Mouse (Mus musculus) myocyte (in vitro differentiated cells): ENCODE results near the gene Smtnl1.

Experiments used
- CEBPB ChIP-seq: IDR thresholded peaks from 2 replicates; pipeline ENCODE4 v1.6.1; 2011; ENCODE audit warnings: mild to moderate bottlenecking, moderate library complexity; ENCODE audit not compliant: poor library complexity, insufficient read depth, severe bottlenecking
- E2F4 ChIP-seq: IDR thresholded peaks from one replicate; pipeline ENCODE4 v1.6.1; 2011; ENCODE audit warnings: mild to moderate bottlenecking, control low read depth, moderate library complexity; ENCODE audit not compliant: insufficient read depth
- MAX ChIP-seq: IDR thresholded peaks from one replicate; pipeline ENCODE4 v1.6.1; 2011; ENCODE audit warnings: low read depth, mild to moderate bottlenecking, control low read depth
- MYOD1 ChIP-seq, 3 experiments: IDR thresholded peaks; one replicate each; pipeline ENCODE4 v1.6.1; 2011; ENCODE audit warnings: control low read depth in 2 of 3, low read depth in 2 of 3, mild to moderate bottlenecking in 2 of 3, moderate library complexity in 1 of 3; ENCODE audit not compliant: insufficient read length in 2 of 3, control insufficient read depth in 1 of 3
- MYOG ChIP-seq, 3 experiments: IDR thresholded peaks; one replicate each; pipeline ENCODE4 v1.6.1; 2011; ENCODE audit warnings: control low read depth in 2 of 3, low read depth in 2 of 3, mild to moderate bottlenecking in 2 of 3; ENCODE audit not compliant: insufficient read length in 2 of 3, control insufficient read depth in 1 of 3, insufficient read depth in 1 of 3
- POLR2A ChIP-seq: IDR thresholded peaks from one replicate; pipeline ENCODE4 v1.6.1; 2011; ENCODE audit warnings: low read depth, mild to moderate bottlenecking, control low read depth, moderate library complexity; ENCODE audit not compliant: insufficient read length
- POLR2AphosphoS2 ChIP-seq: IDR thresholded peaks from one replicate; pipeline ENCODE4 v1.6.1; 2011; ENCODE audit warnings: low read depth, control low read depth; ENCODE audit not compliant: insufficient read length
- TCF3 ChIP-seq: IDR thresholded peaks from one replicate; pipeline ENCODE4 v1.6.1; 2011; ENCODE audit warnings: low read depth, control low read depth; ENCODE audit not compliant: insufficient read length
- USF1 ChIP-seq: IDR thresholded peaks from one replicate; pipeline ENCODE4 v1.6.1; 2011; ENCODE audit warnings: low read depth, mild to moderate bottlenecking, control low read depth, moderate library complexity

DNA sequence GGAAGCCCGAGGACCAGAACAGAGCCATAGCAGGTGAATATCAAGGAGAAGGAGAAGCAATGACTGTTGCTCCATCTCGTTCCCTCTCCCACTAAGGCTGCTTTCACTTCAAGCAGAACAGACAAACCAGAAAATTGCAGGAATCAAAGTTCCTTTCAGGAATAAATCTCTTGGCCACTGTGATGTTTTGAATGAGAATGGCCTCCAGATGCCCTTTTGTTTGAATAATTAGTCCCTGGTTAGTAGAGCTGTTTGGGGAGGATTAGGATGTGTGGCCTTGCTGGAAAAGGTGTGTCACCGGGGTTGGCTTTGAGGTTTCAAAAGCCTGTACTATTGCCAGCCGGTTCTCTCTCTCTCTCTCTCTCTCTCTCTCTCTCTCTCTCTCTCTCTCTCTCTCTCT, 60.2 kb downstream of the Smtnl1 start:
- no peak for TF ChIP-seq MYOG (IDR thresholded peaks at IDR 0.05; ENCODE audit: control insufficient read depth in 1 of 3, insufficient read depth in 1 of 3, insufficient read length in 2 of 3, low read depth in 2 of 3)
- no peak for TF ChIP-seq USF1
- TF ChIP-seq POLR2A: no peak
- TF ChIP-seq MAX: no peak
- TF ChIP-seq CEBPB: no peak
- TF ChIP-seq E2F4: no peak
- no peak for TF ChIP-seq POLR2AphosphoS2
- TF ChIP-seq MYOD1 (IDR thresholded peaks at IDR 0.05; ENCODE audit: control insufficient read depth in 1 of 3, insufficient read length in 2 of 3, low read depth in 2 of 3): no peak
- no peak for TF ChIP-seq TCF3
